Comparison of ENCODE assay signal across 9 mouse cellular contexts in the genomic region with DNA sequence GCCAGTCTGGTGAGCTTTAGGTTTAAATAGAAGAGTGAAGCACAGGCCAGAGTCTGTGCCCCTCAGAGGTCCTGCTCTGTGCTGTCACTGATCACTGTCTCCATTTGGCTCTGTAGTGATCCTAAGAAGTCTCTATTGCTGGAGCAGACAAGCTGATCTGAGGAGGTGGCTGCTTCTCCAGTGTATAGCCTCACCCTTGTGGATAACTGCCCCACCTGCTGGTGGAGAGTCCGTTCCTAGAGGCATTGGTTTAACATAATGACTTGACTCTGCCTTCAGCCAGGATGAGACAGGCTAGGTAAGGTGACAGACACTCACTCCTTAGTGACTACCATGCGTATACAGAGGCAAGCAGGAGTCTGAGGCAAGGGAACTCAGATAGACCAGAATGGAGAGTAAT.
DNase-seq lines count a peak whose midpoint lies in the region; ATAC-seq and TF ChIP-seq lines count a peak whose summit lies in the region.
"Had no signal": no experiment of that assay in that cellular context is flagged by ENCODE, and none has a peak within 500 bp of the region (broad histone marks: within the 10 kb centered on the region; RNA-seq: fewer than 3 reads in every experiment).

No protein-coding gene starts in this region.

- H3K36me3 ChIP-seq in spleen, adult 2 months (ENCODE audit: control insufficient read depth, insufficient read depth, low read length): no peaks in the 10 kb centered on the region

- TF ChIP-seq POLR2A in spleen, adult 2 months (IDR thresholded peaks at IDR 0.05; ENCODE audit: low read depth, low read length): no peak

- intact Hi-C loops in heart, postnatal 10 days (cut with DNase I): loop anchor here (1.0 kb wide), 1 partner anchor 49 kb away; no protein-coding TSS in a partner anchor

- TF ChIP-seq CTCF in spleen, adult 2 months (IDR thresholded peaks at IDR 0.05; ENCODE audit: extremely low read depth, insufficient read depth, insufficient read length, insufficient replicate concordance): peak; percentile 15; the same call in 1 of the 2 replicates

- no peak overlapping the region for H3K27ac ChIP-seq in spleen, adult 2 months (ENCODE audit: insufficient read depth, low read length)

- H3K4me3 ChIP-seq in spleen, adult 2 months (ENCODE audit: extremely low read depth, insufficient read depth, insufficient read length): no peak overlapping the region
- H3K4me3 ChIP-seq: megakaryocyte, embryonic 14.5 days had no signal

- 80% methylated on average over 2 of the region's 2 CpGs for WGBS in spleen, adult 2 months

- H3K27me3 ChIP-seq in spleen, adult 2 months (ENCODE audit: control insufficient read depth, insufficient read depth, low read length): no peaks in the 10 kb centered on the region
- H3K27me3 ChIP-seq: megakaryocyte, embryonic 14.5 days had no signal

- no peaks in the 10 kb centered on the region for H3K4me1 ChIP-seq in spleen, adult 2 months (ENCODE audit: control insufficient read depth, insufficient read depth, insufficient read length)
- H3K4me1 ChIP-seq: megakaryocyte, embryonic 14.5 days had no signal

- ATAC-seq in cerebellum, adult (ENCODE audit: insufficient number of reproducible peaks, low FRiP score, low TSS enrichment): 0 out of 2 replicates have a peak, but pooled peaks have one; percentile 56

- DNase-seq in cerebellum, adult 11 months: no peak
- no peak for DNase-seq in spleen, adult 2 months (ENCODE audit: low read depth in 1 of 2, low spot score in 2 of 2)
- DNase-seq in spleen, postnatal 36 days (ENCODE audit: low spot score in 2 of 2): no peak
- DNase-seq in heart, postnatal 10 days: peak; percentile 54 to 59
- DNase-seq in lung, postnatal 14 days: peak; percentile 65
- no peak for DNase-seq in layer of hippocampus, postnatal 36 days
- no peak for DNase-seq in Muller cell, postnatal 12 days (ENCODE audit: inconsistent ontology term)

Comparison
In these comparisons a context has a peak if more than half of its experiments do, and no peak if none do; other contexts are left out.
1. DNase-seq: peak in heart, postnatal 10 days (2 of 2) and lung, postnatal 14 days (single experiment); none in cerebellum, adult 11 months (single experiment), spleen, adult 2 months (0 of 2), spleen, postnatal 36 days (0 of 2), layer of hippocampus, postnatal 36 days (0 of 2) and Muller cell, postnatal 12 days (single experiment).